Mouse (Mus musculus) hindbrain, embryonic 11.5 days (tissue): ENCODE results near the gene Olfr516. TPM values are rescaled to one million over a fixed set of nuclear protein-coding genes. Genes with fewer than 3 reads are reported as not detected.

Source experiments
- polyA plus RNA-seq: library from polyadenylated mRNA; unstranded; fragments of >200 nt; fragmentation: Nextera tagmentation; extraction: Ambion mirVana; gene quantifications from 2 replicates; pipeline ENCODE4 v1.2.1, GENCODE M21; 2014

Gene Olfr516
- polyA plus RNA-seq, 1 experiment from 2014 or later, result not detected

Other genes with a start within 250 kb of the Olfr516 start
- not detected in 2 replicates for gene Olfr506, start 239.7 kb downstream of the Olfr516 start, polyA plus RNA-seq
- not detected in 2 replicates for gene Olfr507, start 228.7 kb downstream of the Olfr516 start, polyA plus RNA-seq
- gene Olfr508, start 220.5 kb downstream of the Olfr516 start, polyA plus RNA-seq, result not detected in 2 replicates
- gene Olfr509, start 198.6 kb downstream of the Olfr516 start, polyA plus RNA-seq, result not detected in 2 replicates
- gene Olfr510, start 184.1 kb downstream of the Olfr516 start, polyA plus RNA-seq, result not detected in 2 replicates
- gene Olfr512, start 137.2 kb downstream of the Olfr516 start, polyA plus RNA-seq, result not detected in 2 replicates
- gene Olfr513, start 99.6 kb downstream of the Olfr516 start, polyA plus RNA-seq, result not detected in 2 replicates
- gene Olfr514, start 24.5 kb downstream of the Olfr516 start, polyA plus RNA-seq, result not detected in 2 replicates
- not detected in 2 replicates for gene Olfr517, start 21.9 kb upstream of the Olfr516 start, polyA plus RNA-seq
- not detected in 2 replicates for gene Olfr518, start 34.5 kb upstream of the Olfr516 start, polyA plus RNA-seq
- gene Olfr519, start 43.9 kb upstream of the Olfr516 start, polyA plus RNA-seq, result not detected in 2 replicates
- gene Nlrp10, start 79.6 kb upstream of the Olfr516 start, polyA plus RNA-seq, result not detected in 2 replicates
- gene Eif3f, start 83.9 kb upstream of the Olfr516 start, polyA plus RNA-seq, result 78.7 and 87.3 TPM in 2 replicates
- 14.6 and 15.7 TPM in 2 replicates for gene Tub, start 99.8 kb upstream of the Olfr516 start, polyA plus RNA-seq
- 20.0 and 20.4 TPM in 2 replicates for gene Ric3, start 232.8 kb upstream of the Olfr516 start, polyA plus RNA-seq